Mouse (Mus musculus): ENCODE measurements around the gene Zscan20. TPM values are rescaled to one million over a fixed set of nuclear protein-coding genes. Genes with fewer than 3 reads are reported as not detected.
"Not testable (repeated sequence)": the region's sequence is repeated elsewhere in the genome, so short reads cannot be mapped to it uniquely, and the experiment has no call there.

The Zscan20 gene
- polyA plus RNA-seq, 1 experiment: 5.6 TPM

GRCm38 (mm10) chr4:128610706-128611105 lies 808 bp upstream of the Zscan20 start:
- TF ChIP-seq POLR2A (IDR thresholded peaks at IDR 0.05; ENCODE audit: borderline replicate concordance, extremely low read depth, insufficient read depth, insufficient read length, poor library complexity, severe bottlenecking) (no peak), CTCF (IDR thresholded peaks at IDR 0.05; ENCODE audit: borderline replicate concordance, extremely low read depth, insufficient read depth, insufficient read length) (no peak)

DNA sequence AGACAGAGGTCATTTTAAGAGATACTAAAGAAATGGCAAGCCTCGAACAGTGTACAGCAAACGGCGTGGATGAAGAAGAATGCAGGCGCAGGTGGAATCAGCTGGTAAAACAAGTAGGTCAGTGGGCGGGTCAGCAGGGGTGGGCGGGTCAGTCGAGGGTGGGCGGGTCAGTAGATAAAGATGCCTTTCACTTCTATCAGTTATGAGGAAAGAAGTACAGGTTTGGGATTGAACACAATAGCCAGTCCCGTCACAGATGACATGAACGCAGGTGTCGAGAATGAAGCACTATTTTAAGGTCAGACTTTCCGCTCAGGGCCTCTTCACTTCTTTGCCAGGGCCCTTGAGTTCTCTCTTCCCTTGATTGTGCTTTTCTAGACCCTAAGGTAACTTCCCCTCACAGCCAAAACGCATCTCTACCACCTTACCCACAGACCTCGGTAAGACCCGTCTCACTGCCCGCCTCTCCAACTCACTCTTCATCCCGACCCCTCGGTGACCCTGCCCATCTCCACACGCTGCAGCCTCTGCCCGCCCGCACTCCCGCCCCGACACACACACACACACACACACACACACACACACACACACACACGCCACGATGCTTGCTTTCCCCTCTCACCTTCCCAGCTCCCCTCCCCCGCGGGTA lies 498 bp downstream of the Zscan20 start:
- DNase-seq (ENCODE audit: low read depth): no peak
- no peak for TF ChIP-seq CTCF (IDR thresholded peaks at IDR 0.05; ENCODE audit: borderline replicate concordance, extremely low read depth, insufficient read depth, insufficient read length)
- TF ChIP-seq POLR2A (IDR thresholded peaks at IDR 0.05; ENCODE audit: borderline replicate concordance, extremely low read depth, insufficient read depth, insufficient read length, poor library complexity, severe bottlenecking): no peak

More at GRCm38 (mm10) chr4:128610706-128611105, 808 bp upstream of the Zscan20 start:
- DNase-seq (ENCODE audit: low read depth): no peak

- DNase-seq (ENCODE audit: low read depth): no peak
- TF ChIP-seq CTCF (IDR thresholded peaks at IDR 0.05; ENCODE audit: borderline replicate concordance, extremely low read depth, insufficient read depth, insufficient read length) (no peak), POLR2A (IDR thresholded peaks at IDR 0.05; ENCODE audit: borderline replicate concordance, extremely low read depth, insufficient read depth, insufficient read length, poor library complexity, severe bottlenecking) (no peak)
These were observed 2.2 kb downstream of the Zscan20 start for GRCm38 (mm10) chr4:128607661-128608060.

DNA sequence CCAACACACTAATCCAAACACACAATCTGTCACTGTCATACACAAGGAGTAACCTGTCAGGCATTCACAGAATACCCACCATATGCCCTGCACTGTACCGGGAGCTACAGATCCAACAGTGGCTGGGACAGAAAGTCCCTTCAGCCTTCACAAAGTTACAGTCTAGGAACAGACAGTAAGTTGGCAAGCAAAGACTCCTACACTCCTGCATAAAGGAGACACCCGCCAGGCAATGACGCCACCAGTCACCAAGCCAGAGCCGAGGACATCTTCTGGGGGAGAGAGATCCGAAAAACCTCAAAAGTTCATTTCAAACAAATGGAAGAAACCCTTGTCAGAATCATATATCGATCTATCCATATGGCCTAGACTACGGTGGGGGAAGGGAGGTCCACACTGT lies 3.3 kb downstream of the Zscan20 start:
- TF ChIP-seq POLR2A (IDR thresholded peaks at IDR 0.05; ENCODE audit: borderline replicate concordance, extremely low read depth, insufficient read depth, insufficient read length, poor library complexity, severe bottlenecking) (no peak), CTCF (IDR thresholded peaks at IDR 0.05; ENCODE audit: borderline replicate concordance, extremely low read depth, insufficient read depth, insufficient read length) (no peak)
- no peak for DNase-seq (ENCODE audit: low read depth)

DNA sequence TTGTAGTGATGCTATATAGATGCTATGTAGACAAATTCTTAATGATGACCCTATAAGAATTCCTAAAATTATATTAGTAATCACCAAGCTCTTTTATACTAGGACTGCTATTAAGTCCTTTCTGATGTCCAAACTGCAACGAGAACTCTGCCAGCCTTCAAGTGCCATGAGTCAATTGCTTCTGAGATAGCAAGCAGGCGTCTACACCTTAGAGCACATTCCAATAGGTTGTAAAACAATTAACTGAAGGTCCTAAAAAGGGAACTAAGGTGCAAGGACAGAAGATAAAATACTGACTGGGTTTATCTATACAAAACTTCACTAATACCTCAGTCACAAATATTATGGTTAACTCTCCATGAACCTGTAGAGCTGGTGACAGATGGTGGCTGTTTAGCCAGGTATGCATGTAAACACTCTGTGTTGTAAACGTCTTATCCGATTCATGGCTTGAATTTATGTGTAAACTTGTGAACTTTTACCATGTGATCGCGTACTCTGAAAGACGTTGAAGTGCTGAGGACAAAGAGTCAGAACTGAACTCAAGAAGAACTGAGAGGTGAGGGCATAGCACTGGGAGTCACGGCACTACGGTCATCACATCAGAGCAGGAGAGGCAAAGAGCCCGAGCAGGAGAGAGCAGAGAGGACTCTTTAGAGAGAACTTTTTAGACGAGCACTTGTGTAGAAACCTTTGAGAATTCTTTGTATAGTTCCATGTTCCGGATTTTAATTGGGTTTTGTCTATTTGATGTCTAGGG lies 11.9 kb downstream of the Zscan20 start:
- DNase-seq (ENCODE audit: low read depth): no peak
- no peak for TF ChIP-seq POLR2A (IDR thresholded peaks at IDR 0.05; ENCODE audit: borderline replicate concordance, extremely low read depth, insufficient read depth, insufficient read length, poor library complexity, severe bottlenecking)
- no peak for TF ChIP-seq CTCF (IDR thresholded peaks at IDR 0.05; ENCODE audit: borderline replicate concordance, extremely low read depth, insufficient read depth, insufficient read length)

DNA sequence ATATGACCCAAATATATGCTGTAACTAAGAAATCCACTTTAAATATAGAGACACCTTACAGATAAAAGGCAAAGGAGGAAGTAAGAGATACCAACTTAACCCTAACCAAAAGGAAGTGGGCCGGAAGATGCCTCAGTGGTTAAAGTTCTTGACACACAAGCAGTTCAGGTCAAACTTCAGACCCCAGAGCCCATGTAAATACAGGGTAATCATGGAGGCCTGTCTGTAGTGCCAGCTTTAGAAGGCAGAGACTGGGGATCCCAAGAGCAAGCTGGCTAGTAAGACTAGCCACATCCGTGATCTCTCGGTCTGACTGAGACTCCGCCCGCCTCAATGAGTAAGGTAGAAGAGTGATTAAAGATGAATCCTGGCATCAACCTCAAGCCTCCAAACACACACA lies 15.8 kb downstream of the Zscan20 start:
- no peak for DNase-seq (ENCODE audit: low read depth)
- no peak for TF ChIP-seq CTCF (IDR thresholded peaks at IDR 0.05; ENCODE audit: borderline replicate concordance, extremely low read depth, insufficient read depth, insufficient read length)
- TF ChIP-seq POLR2A (IDR thresholded peaks at IDR 0.05; ENCODE audit: borderline replicate concordance, extremely low read depth, insufficient read depth, insufficient read length, poor library complexity, severe bottlenecking): no peak

- no peak for DNase-seq (ENCODE audit: low read depth)
- TF ChIP-seq CTCF (IDR thresholded peaks at IDR 0.05; ENCODE audit: borderline replicate concordance, extremely low read depth, insufficient read depth, insufficient read length) (no peak), POLR2A (IDR thresholded peaks at IDR 0.05; ENCODE audit: borderline replicate concordance, extremely low read depth, insufficient read depth, insufficient read length, poor library complexity, severe bottlenecking) (no peak)
These were observed 16.6 kb downstream of the Zscan20 start for GRCm38 (mm10) chr4:128593286-128593685.

DNA sequence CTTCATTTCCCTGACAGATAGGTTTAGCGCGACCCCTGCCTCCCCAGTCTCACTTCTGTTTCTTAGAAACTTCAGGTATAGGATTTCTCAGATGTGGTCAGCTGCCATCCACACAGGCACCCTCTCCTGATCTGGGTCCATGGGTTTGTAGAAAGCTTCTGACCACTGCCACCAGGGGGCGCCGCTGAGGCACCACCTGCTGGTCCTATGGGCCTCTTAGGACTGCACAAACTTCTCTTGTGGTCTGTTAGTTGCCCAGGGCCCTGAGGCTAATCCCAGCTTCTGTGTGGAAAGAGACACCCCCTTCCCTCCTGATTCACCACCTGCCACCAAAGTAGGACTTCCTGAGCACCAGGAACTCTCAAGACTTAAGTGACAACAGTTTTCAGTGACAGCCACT lies 30.7 kb downstream of the Zscan20 start:
- no peak for DNase-seq (ENCODE audit: low read depth)
- TF ChIP-seq CTCF (IDR thresholded peaks at IDR 0.05; ENCODE audit: borderline replicate concordance, extremely low read depth, insufficient read depth, insufficient read length): peak; percentile 26; the same call in 1 of the 2 replicates
- no peak for TF ChIP-seq POLR2A (IDR thresholded peaks at IDR 0.05; ENCODE audit: borderline replicate concordance, extremely low read depth, insufficient read depth, insufficient read length, poor library complexity, severe bottlenecking)

DNA sequence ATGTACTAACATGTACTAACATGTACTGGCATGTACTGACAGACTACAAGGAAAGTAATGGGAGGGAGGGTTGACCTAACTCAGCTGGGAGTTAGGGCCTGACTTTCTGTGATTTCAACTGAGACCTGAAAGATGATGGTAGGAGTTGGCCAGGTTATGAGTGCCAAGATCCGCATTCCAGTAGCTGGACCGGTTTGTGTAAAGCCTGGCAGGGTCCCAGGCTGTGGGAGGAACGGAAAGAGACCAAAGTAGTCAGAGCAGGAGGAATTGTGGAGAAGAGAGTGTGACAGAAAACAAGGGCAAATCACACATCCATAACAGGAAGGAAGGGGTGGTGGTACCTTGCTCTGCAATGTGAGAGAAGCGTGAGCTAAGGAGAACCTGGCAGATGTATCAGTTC lies 34.1 kb downstream of the Zscan20 start:
- no peak for DNase-seq (ENCODE audit: low read depth)
- TF ChIP-seq POLR2A (IDR thresholded peaks at IDR 0.05; ENCODE audit: borderline replicate concordance, extremely low read depth, insufficient read depth, insufficient read length, poor library complexity, severe bottlenecking) (no peak), CTCF (IDR thresholded peaks at IDR 0.05; ENCODE audit: borderline replicate concordance, extremely low read depth, insufficient read depth, insufficient read length) (no peak)

DNA sequence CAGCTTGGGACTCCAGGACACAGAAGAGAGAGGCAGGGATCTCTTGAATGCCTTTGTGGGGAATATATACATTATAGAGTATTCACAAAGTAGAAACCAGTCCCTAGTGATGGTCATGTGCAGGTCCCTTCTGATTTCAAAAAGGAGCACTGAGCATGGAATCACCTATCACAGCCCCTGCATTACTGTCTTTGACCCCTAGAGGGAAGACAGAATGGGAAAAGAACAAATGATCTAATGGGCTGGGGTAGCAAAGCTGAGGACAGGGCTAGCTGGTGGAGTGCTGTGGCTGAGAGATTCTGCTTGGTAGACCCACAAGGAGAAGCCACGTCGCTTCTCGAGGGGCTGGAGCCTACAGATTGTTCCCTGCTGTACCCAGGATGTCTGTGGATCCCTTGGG lies 49.6 kb downstream of the Zscan20 start:
- no peak for DNase-seq (ENCODE audit: low read depth)
- peak; percentile 33; the same call in 1 of the 2 replicates for TF ChIP-seq CTCF (IDR thresholded peaks at IDR 0.05; ENCODE audit: borderline replicate concordance, extremely low read depth, insufficient read depth, insufficient read length)
- TF ChIP-seq POLR2A (IDR thresholded peaks at IDR 0.05; ENCODE audit: borderline replicate concordance, extremely low read depth, insufficient read depth, insufficient read length, poor library complexity, severe bottlenecking): no peak

DNA sequence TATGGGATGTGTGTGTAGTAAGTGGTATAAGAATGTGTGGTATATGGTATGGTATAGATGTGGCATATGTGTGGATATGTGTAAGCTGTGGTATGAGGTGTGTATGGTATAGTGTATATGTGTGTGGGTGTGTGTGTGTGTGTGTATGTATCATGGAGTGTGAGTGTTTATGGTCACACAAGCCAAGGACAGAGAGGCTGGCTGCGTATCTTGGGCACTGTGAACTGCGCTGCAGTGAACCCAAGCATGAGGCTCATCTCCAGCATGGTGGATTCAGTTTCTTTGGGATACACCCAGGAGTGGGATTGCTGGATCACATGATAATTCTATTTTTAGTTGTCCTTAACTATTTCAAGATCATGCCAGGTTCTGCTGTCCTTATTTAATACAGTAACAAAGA lies 55.7 kb downstream of the Zscan20 start:
- DNase-seq (ENCODE audit: low read depth): no peak
- TF ChIP-seq CTCF (IDR thresholded peaks at IDR 0.05; ENCODE audit: borderline replicate concordance, extremely low read depth, insufficient read depth, insufficient read length): no peak
- no peak for TF ChIP-seq POLR2A (IDR thresholded peaks at IDR 0.05; ENCODE audit: borderline replicate concordance, extremely low read depth, insufficient read depth, insufficient read length, poor library complexity, severe bottlenecking)

DNA sequence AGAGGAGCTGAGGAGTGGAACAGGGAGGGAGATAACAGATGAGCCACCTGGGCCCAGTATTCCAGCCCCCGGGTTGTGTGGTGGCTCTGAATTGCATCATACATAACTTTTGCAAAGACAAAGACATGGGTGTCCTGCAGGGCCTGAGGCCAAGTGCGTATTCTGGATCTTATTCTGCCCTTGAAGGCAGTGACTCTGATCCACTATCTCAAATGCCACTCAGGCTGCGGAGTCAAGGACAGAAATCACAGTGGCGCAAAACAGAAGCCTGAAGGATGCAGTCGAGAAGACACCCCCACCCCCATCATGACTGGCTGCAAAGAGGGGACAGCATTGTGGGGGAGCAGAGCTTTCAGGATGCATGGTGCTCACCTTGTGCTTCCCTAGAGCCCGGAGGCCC lies 59.1 kb downstream of the Zscan20 start:
- DNase-seq (ENCODE audit: low read depth): no peak
- no peak for TF ChIP-seq CTCF (IDR thresholded peaks at IDR 0.05; ENCODE audit: borderline replicate concordance, extremely low read depth, insufficient read depth, insufficient read length)
- TF ChIP-seq POLR2A (IDR thresholded peaks at IDR 0.05; ENCODE audit: borderline replicate concordance, extremely low read depth, insufficient read depth, insufficient read length, poor library complexity, severe bottlenecking): no peak

GRCm38 (mm10) chr4:128543956-128544486 lies 65.9 kb downstream of the Zscan20 start:
- not testable (repeated sequence) for DNase-seq (ENCODE audit: low read depth)

Measured in brain, embryonic 14.5 days (tissue).